Mouse (Mus musculus): Measurements from ENCODE around the gene Mrgprf.

Gene Mrgprf

DNA sequence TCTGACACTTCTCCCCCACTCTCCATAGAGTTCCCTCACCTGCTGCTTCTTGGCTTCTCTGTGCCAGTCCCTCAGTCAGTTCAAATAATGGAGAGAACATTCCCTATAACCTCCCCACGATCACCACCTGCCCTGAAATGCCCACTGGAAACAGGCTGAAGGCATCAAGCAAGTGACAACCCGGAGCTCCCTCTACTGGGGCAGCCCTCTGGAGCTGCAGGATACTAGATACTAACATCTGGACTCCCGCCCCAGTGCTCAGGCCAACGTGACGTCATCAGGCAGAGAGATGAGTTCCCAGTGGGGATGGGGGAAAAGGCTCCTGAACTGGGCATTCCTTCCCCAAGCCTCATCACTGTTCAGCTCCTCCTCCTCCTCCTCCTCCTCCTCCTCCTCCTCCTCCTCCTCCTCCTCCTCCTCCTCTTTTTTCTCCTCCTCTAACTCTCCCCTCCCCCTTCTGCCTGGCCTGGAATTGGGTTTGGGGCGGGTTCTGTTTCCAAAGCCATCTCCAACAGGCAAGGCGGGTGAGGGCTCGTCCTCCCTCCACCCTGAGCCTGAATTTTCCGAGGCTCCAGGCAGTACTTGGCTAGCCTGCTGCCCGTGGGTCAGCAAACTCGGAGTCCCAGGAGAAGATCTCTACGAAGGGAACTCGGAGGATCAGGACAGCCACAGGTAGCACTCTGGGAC is at the start of gene Mrgprf:
Mrgprf (plus strand) TSS at position 508 of the 687 bp plus-strand sequence.
- peak; percentile 81 for DNase-seq

DNA sequence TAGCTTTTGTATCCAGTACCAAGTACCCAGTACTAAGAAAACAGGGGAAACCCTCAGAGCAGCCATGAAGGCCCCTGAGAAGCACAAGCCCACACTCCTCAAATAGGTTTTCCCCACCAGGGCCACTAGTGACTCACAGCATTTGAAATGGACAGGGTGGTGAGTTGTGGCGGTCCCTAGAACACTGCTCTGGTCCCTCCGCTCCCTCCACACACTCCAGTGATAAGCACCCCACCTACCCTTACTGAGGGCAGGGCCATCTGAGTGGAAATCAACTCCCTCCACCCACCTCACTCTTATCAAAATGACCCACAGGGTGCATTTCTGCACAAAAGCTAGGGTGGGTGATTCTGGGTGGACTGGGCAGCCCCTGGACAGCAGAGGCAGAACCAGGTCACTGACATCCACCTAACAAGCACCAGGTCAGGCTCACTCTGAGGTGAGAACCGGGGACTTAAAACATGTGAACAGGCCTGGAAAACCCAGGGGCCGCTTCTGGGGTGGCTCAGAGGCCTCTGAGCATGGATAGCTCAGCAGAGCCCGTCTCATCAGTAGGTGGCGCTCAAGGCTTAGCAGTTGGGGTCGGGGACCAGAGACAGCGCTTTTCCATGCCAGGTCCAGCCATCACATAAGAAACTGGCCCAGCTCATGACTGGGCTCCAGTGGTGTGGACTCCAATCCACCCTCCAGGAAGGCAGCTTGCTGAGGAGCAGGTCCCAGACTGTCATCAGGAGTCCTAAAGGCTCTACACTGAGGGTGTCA is 47.7 kb upstream of the Mrgprf start:
- DNase-seq: peak; percentile 89

DNA sequence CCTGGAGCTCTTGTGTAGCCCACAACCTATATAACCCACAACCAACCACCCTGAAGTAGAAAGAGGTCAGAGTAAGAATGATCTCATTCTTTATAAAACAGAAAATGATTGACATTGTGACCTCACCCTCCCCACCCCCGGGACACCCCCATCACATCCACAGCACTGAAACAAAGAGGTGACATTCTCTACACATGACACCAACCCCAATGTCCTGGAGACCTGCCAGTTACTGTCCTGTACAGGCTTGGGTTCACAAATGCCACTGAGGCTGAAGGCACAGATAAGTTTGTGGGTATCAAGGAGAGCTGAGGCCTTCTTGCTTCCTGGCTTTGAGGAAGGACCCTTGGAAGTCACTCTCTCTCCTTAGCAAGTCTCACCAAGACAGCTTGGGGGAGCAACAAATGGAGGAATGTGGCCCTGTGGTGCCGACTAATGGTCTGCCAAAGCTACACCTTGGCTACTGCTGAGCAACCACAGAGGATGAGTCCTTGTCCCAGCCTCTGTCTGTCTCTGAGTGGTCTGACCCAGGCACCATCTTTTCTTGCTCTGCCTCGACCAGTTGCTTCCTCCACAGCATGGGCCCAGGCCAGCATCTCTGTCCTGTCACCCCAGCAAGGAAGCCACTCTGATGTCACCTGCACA is 46.5 kb upstream of the Mrgprf start:
- no peak for DNase-seq

DNA sequence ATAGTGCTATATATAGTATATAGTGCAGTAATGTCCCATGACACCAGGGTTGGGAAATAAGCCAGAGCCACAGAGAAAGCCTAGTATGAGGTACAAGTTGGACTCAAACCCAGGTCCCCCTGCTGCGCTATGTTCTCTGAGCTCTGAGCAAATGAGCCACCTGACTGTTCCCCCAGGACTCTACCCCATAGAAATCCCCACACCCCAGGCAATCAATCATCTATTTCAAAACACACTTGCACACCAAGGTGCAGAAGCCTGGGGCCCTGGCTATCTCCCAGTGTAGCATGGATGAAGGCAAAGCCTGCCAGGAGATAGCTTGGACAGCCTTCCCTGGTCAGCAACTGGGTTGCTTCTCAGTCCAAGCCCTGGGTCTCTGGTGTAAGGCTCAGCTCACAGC is 44.5 kb upstream of the Mrgprf start:
- no peak for DNase-seq

DNA sequence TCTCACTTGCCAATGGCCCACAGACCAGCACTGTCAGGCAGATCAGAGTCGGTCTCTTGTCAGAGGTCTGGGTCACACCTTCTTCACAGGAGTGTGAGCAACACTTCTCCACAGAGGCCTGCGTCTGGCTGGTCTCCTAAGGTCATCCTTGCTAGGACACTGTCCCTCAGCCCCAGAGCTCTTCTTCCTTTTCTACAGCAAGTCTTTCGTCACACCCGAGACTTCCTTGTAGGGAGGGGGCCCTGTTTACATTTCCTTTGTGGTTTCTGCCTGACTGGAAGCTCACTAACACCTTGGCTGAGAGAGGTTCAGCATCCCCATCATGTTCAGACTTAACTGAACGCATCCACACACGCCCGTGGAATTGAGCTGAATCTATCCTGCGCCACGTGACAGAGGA is 36.4 kb upstream of the Mrgprf start:
- no peak for DNase-seq

DNA sequence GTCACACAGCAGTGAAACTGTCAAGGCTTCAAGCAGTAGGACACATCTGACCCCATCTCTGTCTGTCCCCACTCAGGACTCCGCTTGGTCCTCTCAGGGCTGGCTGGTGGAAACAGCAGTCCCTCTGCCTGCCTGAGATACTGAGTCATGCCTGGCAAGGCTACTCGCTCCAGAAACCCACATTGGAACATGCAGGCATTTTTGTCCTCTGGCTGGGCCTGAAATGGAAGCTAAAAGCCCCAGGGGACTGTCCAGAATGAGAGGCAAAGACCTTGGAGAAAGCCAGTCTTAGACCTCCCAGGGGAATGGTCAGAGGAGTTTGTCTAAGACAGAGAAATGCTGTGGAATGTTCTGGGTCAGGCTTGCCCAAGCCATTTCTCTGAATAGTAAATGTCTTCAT is 34.6 kb upstream of the Mrgprf start:
- no peak for DNase-seq

DNA sequence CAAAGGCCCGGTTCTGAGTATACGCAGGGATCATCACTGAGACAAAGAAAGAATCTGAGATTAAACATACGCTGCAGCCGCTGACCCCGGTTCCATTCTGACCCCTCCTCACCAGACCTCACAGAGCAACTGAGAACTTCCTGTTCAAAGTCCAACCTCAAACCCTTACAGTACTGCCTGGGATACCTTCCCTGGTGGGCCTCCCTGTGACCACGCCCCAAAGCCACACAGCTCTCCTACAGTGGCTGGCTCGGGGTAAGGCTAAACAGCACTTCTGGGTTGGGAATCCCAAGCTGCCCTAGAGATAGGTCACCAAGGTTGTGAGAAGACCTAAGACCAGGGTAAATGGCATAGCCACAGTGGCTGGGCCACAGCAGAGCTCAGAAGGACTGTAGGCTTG is 31.7 kb upstream of the Mrgprf start:
- DNase-seq: no peak

DNA sequence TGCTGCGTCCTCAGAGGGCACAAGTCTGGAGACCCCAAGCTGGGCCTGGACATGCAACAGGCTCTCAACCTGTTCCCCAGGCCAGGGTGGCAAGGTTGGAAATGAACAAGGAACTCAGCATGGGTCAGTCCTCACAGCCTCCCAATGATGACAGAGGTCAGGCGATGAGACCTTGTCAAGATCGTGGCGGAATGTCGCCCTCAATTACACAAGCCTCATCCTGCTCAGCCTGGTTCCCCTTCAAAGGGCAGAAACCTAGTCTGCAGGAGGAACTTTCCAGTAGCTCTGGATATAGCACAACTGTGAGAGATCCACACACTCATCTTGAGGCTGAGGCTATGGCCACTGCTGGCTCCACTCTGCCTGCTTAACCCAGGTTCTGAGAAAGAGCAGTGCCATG is 29.7 kb upstream of the Mrgprf start:
- no peak for DNase-seq

DNA sequence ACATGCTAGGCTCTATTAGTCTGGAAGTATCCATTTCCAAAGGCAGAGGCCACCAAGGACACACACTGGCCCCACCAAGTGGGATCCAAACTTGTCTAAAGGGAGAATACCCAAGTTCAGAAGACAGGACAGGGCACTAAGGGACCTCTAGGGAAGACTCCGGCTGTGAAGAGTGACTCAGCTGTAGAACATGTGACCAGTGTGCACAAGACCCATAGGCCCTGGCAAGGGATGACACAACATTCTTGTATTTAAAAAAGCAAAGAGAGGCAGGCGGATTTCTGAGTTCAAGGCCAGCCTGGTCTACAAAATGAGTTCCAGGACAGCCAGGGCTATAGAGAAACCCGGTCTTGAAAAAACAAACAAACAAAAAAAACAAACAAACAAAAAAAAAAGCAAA is 25.1 kb upstream of the Mrgprf start:
- DNase-seq: no peak

DNA sequence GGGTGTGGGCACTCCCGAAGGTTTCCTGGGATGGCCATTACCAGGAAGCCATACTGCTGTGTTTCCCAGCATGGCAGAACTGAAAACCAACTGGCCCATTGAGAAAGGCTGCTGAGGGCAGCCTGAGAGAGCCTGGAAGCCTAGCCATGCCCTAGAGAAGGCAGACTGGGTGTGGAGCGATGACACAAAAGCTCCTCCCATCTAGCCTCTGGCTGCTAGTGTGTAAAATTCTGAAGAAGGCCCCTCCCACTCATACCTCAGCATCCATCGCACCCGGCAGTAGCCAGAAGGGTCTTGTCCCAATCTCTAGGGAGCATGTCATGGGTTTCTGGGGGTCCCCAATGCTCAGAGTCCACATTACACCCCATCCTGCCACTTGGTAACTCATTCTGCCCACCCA is 19.2 kb upstream of the Mrgprf start:
- no peak for DNase-seq

DNA sequence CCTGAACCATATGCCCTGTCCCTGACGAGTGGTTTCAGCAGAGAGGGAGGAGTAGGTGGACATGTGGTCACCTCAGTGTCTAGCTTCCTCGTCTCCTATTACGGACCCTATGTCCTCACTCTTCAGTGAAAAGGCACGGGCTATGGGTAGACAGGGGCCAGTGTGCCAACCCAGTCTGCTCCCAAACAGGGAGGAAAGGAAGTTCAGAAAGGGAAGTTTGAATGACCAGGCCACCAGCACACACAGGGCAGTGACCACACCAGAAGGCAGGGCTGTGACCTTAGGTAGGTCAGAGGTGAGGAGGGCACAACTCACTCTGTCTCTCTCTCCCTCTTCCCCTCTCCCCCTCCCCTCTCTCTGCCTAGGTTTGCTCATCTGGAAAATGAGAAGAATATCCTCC is 17.6 kb upstream of the Mrgprf start:
- DNase-seq: no peak

DNA sequence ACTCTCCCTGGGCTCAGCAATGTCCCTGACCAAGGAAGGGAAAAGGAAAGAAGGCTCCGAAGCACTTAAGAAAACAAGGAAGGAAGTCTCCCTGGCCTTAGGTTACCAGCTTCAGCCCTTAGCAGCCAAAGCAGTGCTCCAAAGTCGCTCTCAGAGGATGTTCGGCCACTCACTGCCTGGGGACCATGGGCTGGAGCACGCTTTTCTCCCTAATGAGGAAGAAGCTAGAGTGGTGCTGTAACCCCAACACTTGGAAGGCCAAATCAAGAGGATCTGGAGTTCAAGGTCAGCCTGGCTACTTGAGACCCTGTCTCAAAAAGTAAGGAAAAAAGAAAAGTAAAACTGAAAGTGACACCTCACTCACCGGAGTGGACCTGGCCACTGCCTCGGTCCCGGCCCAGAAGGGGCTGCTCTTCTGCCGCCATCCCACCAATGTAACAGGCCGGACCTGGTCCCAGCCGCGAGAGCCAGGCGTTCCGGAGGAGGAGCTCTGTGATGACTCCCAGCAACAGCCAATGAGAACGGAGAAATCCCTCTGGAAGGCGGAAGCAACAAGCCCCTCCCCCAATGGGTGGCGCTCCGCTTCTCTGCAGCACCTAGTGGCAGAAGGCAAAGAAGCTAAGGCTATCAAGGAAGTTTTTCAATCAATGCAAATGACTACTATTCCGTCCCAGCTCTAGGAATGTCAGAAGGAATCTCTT is 17.0 kb upstream of the Mrgprf start, which contains the start of gene Tpcn2:
Tpcn2 (minus strand) TSS at position 525 of the 701 bp plus-strand sequence.
- DNase-seq: peak; percentile 93

DNA sequence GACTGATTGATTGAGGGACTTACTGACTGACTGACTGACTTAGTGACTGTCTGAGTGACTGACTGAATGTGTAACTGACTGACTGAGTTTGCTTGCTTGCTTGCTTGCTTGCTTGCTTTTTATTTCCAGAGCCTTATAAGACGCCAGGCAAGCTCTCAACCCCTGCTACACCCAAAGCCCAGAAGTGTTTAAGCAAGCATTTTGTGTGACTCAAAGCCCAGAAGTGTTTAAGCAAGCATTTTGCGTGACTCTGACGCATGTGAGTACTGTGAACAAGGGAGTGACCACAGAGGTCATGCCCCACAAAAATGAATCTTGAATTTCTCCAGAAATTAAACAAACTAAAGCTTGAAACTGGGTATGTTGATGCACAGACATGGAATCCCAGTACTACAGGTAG is 16.3 kb upstream of the Mrgprf start:
- DNase-seq: no peak

DNA sequence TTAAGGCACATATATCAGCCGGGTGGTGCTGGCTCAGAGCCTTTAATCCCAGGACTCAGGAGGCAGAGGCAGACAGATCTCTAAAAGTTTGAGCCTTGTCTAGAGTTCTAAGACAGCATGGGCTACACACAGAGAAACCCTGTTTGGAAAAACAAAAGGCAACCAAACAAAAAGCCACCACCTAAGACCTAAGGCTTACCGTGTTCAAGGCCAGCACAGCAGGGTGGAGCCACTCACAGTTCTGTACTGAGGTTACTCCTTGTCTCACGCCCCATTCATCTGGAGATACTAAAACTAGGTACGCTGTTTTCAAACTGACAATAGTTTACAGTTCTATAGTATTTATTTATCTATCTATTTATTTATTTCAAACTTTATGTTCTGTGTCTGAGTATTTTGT is 15.2 kb upstream of the Mrgprf start:
- DNase-seq: no peak

DNA sequence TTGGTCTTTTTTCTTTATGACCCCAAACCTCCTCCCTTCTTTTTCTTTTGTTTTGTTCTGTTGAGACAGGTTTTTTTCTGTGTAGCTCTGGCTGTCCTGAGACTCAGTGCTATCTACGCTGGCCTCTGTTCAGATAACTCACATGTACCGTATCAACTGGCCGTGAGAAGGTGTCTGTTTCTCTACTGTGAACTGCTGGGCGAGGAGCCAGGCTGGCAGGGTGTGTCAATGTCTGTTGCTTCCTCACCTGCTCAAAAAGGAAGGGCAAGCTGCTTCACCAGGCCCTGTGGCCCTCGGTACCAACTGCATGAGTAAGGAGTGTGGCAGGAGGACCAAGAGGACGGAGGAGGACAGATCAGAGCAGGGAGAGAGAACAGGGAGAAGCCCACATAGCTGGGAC is 13.2 kb upstream of the Mrgprf start:
- DNase-seq: peak; percentile 78

DNA sequence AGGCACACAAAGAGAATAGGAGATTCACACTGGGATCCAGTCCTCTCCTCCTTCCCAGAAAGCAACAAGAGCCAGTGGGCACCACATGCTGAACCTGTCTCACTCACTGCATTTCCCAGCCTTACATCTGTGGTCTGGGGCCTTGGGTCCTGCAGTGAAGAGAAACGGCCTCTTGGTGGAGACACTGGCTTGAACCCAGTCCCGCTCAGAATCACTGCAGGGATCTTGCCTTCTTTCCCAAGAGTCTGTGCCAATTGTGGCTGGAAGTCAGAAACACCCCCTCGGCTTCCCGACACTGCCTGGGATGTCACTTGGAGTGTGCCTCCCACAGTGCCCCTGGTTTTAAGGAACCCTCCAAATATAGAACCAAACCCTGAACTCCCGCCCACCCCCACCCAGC is 11.3 kb upstream of the Mrgprf start:
- DNase-seq: peak; percentile 63

DNA sequence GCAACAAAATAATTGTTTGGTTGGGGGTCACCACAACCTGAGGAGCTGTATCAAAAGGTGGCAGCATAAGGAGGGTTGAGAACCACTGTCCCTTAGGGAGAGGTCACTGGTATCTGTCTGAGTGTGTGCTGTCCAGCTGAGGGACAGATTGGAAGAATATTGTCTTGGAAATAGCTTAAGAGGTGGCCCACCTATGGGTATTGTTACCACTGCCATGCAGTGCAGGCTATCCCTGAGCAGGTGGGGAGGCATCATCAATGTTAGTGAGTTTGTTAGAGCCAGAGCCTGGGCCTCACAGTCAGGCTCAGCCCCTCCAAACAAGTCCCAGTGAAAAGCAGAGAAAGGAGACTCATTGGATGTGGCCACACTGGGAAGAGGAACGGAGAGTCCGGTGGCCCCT is 8.8 kb upstream of the Mrgprf start:
- DNase-seq: no peak

DNA sequence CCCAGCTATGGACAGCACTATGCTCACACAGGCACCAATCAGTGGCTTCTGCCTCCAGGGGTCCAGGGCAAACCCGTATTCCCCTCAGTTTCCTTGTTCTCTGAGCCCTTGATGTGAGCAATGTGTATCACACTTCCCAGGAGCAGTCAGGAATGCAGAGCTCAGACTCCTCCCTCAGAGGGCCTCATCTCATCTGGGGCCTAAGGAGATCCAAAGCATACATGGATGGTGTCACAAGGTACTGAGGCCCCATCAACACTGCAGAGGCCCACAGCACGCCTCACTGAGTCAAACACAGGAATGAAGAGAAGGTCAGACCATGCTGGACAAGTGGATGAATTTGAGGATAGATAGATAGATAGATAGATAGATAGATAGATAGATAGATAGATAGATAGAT is 7.9 kb upstream of the Mrgprf start:
- DNase-seq: no peak

DNA sequence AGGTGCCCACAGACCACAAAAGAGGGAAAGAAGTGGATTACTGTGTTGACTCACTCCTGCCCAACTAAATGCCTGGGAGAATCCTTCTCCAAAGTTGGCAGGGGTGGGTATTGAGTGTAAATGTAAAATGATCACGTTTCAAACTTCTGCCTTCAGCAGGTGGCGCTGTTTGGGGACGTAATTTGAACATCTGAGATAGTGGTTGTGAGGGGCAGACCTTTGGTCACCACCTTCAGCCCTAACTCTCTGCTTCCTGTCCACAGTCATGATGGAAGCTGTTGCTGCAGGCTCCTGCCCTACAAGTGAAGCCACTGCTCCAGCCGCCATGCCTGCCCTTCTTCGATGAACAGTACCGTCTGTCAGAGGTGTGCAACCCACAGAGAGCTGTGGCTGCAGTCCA is 6.8 kb upstream of the Mrgprf start:
- peak; percentile 50 for DNase-seq

DNA sequence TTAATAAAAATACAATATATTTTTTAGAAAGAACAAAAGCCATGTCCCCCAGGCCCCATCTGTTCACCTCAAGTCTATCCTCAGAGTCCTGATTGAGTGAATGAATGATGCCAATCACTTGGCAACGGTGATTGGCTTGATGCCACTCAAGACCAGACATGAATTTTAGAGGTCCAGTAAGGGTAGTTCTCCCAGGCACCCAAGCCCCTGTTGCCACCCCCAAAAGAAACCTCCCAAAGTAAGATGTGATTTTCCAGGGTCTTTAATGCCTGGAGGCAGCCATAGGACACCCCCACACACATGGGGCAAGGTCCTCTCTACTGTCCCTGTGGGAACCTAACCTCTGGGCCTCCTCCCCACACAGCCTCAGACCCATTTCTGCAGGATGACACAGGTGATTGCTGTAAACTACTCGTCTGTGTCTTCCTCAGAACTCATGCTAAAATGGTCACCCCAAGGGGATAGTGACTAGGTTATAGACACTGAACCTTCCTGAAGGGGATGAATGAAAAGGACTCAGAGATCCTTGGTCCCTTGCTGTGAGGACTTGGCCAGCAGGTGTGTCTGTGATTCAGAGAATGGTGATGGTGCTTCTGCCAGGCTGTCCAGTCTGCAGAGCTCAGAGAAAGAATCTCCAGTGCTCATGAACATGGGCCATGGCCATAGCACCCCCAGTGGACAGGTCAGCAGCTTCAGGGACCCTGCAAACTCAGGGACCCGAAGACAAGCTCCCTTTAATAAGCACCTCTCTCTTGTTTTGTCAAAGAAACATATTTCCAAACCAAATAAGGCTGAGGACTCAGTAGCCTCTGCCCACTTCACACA is 1.8 kb upstream of the Mrgprf start:
- peak; percentile 55 for DNase-seq

DNA sequence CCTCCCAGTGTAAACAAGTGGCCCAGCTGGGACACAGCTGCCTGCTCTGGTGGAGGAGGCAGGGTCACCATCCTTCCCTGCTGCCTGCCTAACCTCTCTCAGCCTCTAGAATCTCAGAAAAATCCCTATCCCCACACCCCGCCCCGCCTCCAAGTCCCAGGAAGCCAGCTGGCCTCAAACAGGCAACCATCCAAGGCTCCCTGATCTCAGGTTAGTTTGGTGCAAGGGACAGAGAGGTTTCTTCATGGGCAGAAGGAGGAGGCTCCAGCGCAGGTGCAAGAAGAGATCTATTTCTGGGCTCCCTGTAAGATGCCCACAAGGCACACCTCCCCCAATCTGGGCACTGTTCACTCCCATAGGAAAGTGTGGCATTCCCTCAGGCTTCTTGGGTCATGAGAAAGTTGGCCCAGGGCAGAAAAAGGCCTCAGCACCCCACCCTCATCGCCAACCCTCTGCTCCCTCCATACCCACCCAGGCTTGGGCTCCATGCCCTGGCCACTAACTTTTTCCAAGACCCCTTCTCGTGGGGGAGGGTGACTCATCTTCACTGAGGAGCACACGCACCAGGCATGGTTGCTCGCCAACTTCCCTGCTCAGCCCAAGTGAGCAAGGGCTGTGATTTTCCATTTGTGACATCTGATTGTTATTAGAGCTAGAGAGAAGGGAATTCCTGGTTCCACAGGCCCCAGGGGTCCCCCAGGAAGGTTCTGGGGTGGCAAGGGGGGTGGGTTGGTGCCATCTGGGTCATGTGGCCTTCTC is 887 bp upstream of the Mrgprf start:
- peak; percentile 87 for DNase-seq

DNA sequence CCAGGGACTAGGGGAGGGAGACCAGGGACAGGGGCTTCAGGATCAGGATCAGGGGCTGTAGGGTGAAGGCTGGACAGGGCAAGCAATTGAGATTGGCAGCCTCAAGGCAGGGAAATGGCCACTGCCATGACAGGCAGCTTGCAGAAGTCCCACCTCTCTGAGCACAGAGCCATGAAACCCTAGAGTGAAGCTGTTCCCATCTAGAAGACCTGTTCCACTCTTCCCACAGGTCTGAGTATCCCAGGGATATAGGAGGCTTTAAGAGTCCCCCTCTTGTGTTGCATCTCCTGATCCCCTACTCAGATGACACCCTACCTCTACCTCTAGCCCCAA is 346 bp downstream of the Mrgprf start:
- DNase-seq: no peak

Measured in cerebellum, adult 11 months (tissue).